Mouse (Mus musculus): ENCODE measurements at regions not wholly inside any gene's neighbourhood (a gene's known extent, or its start where the extent isn't known, plus 50 kb on each side); places are given as distances from the start of the nearest gene placed in this dataset.

DNA sequence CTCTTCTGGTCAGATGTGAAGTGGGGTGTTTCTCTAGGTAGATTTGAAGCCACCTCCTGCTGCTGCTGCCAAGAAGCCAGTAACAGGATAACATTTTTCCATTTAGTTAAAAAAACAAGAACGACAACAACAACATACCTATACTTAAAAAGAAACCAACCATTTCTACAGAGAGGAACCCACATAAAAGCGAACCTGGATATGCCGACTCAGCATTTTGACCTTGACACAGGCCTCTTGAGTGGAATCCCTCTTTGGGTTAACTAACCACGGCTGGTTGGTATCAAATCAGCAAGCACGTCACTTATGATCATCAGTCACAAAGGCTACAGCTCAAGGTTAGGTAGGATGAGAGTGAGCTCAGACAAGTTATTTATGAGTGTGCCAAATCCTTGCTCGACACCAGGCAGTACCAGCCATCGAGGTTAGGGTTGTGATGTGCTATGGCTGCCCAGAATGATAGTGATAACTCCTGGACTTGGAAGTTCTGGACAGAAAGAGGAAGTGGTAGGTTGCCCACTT lies 269.7 kb downstream of the Cbln1 start:
- TF ChIP-seq CTCF (IDR thresholded peaks at IDR 0.05; ENCODE audit: borderline replicate concordance, insufficient read depth, low read length) (no peak), POLR2A (IDR thresholded peaks at IDR 0.05; ENCODE audit: low read depth, low read length) (no peak)

Data from embryonic fibroblast, embryonic 13.5 days (primary cell).